Mouse (Mus musculus) midbrain, embryonic 14.5 days (tissue): Measurements from ENCODE around the gene Tle4. TPM values are rescaled to one million over a fixed set of nuclear protein-coding genes. Genes with fewer than 3 reads are reported as not detected.

Source experiments
- ATAC-seq: fragments of 200-750 bp; cut with Nextera tagmentation; 2 replicates; pipeline ENCODE4 v1.8.0; 2017; ENCODE audit warnings: moderate number of reproducible peaks, moderate library complexity; ENCODE audit not compliant: low FRiP score, low TSS enrichment
- DNase-seq: peaks from one replicate; pipeline ENCODE4 v3.0.0-alpha.2; 2015
- H3K27ac ChIP-seq: fragments of 300-500 bp; sonication (generic); replicated peaks from 2 replicates; pipeline ENCODE4 v1.5.1; 2014; ENCODE audit warnings: mild to moderate bottlenecking, low read depth, low read length, moderate library complexity
- H3K27me3 ChIP-seq: fragments of 300-500 bp; sonication (generic); 2 replicates; pipeline ENCODE4 v1.6.1; 2014; ENCODE audit warnings: low read length, control low read depth, mixed read lengths; ENCODE audit not compliant: control insufficient read depth, insufficient read depth
- H3K36me3 ChIP-seq: fragments of 300-500 bp; sonication (generic); 2 replicates; pipeline ENCODE4 v1.6.1; 2014; ENCODE audit warnings: low read length, control low read depth; ENCODE audit not compliant: control insufficient read depth, insufficient read depth
- H3K4me1 ChIP-seq: fragments of 300-500 bp; sonication (generic); 2 replicates; pipeline ENCODE4 v1.6.1; 2014; ENCODE audit warnings: mild to moderate bottlenecking, antibody characterized with exemption, low read length, control low read depth; ENCODE audit not compliant: control insufficient read depth, insufficient read depth
- H3K4me2 ChIP-seq: fragments of 300-500 bp; sonication (generic); 2 replicates; pipeline ENCODE4 v1.6.1; 2014; ENCODE audit warnings: mild to moderate bottlenecking, low read length, moderate library complexity
- H3K4me3 ChIP-seq: fragments of 300-500 bp; sonication (generic); replicated peaks from 2 replicates; pipeline ENCODE4 v1.5.1; 2014; ENCODE audit warnings: low read depth, low read length
- H3K9ac ChIP-seq: fragments of 300-500 bp; sonication (generic); replicated peaks from 2 replicates; pipeline ENCODE4 v1.6.1; 2014; ENCODE audit warnings: mild to moderate bottlenecking, low read length, moderate library complexity
- H3K9me3 ChIP-seq: fragments of 300-500 bp; sonication (generic); 2 replicates; pipeline ENCODE4 v1.6.1; 2016; ENCODE audit warnings: low read length, control low read depth, mixed read lengths; ENCODE audit not compliant: control insufficient read depth
- WGBS: fragments of 180-500 bp; shearing (Covaris S2); extraction: QIAGEN DNeasy Blood & Tissue Kit; methylation state at CpG from one replicate; pipeline ENCODE4 v1.1.7; 2014; 5-methylcytosine and 5-hydroxymethylcytosine counted together
- polyA plus RNA-seq: library from polyadenylated mRNA; unstranded; fragments of >200 nt; fragmentation: Nextera tagmentation; extraction: Ambion mirVana; gene quantifications from 2 replicates; pipeline ENCODE4 v1.2.1, GENCODE M21; 2014

The Tle4 gene
- polyA plus RNA-seq, 1 experiment from 2014 or later = 34.5 TPM

DNA sequence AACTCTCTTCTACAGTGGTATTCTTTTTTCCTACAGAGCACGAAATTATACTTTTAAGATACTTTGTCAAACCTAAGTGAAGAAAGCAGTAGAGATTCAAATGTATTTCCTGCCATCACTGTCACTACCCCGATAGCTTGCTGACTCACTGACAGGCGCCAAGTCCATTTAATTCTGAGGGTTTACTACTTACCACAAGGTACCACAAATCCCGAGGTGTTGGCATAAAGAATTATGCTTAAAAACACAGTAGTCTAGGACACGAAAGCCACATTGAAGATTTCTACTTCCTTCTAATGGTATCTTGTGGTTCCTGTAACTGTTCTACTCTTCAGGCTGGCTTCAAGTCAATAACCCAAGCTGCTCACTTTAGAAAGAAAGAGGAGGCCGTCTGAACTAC is 94.0 kb downstream of the Tle4 start:
- Histone ChIP-seq H3K4me1 (peaks cover 64% of the 10 kb centered on the region), H3K4me2 (no peak overlapping the region), H3K9me3 (no peaks in the 10 kb centered on the region), H3K9ac (no peak overlapping the region), H3K27me3 (peaks cover 3% of the 10 kb centered on the region; the same call in 1 of the 2 replicates), H3K4me3 (no peak overlapping the region), H3K27ac (no peak overlapping the region), H3K36me3 (no peaks in the 10 kb centered on the region)
- no peak for DNase-seq
- 80% methylated on average over 6 of the region's 6 CpGs for WGBS
- no peak for ATAC-seq

- peaks cover 49% of the 10 kb centered on the region for H3K4me1 ChIP-seq
- no peaks in the 10 kb centered on the region for H3K36me3 ChIP-seq
- H3K27ac ChIP-seq = no peak overlapping the region
- peaks cover 3% of the 10 kb centered on the region; the same call in 1 of the 2 replicates for H3K27me3 ChIP-seq
- 8% methylated on average over 7 of the region's 7 CpGs for WGBS
- H3K9me3 ChIP-seq = no peaks in the 10 kb centered on the region
- DNase-seq (peak; percentile 53), ATAC-seq (no peak)
- no peak overlapping the region for H3K9ac ChIP-seq
- no peak overlapping the region for H3K4me2 ChIP-seq
- no peak overlapping the region for H3K4me3 ChIP-seq
These were observed 95.6 kb downstream of the Tle4 start for GRCm38 (mm10) chr19:14502234-14502633.

DNA sequence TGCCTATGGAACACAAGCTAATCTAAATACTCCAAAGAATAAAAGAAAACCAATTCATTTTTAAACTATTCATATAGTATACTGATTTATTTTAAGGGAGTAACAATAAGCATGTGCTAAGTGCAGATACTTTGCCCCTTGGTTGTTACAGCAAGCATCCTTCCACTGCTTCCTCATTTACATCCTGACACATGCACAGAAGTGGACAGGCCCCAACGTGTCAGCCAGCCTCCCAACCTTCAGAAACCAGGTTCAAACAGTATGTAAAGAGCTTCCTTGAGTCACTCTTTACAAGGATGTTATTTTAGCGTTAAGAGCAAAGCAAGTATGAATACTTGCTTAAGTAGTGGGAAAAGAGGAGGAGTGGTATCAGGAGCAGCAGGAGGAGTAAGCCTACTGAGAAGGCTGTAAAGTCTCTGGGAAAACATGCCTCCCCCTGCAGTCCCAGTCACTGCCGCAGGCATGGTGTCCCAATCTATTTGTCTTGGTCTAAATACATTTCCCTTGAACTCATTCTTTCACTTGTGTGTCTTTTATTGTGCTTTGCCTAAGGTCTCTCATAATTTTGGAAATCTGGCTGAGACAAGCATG is 97.9 kb downstream of the Tle4 start:
- DNase-seq (no peak), ATAC-seq (no peak)
- 10% methylated on average over 3 of the region's 3 CpGs for WGBS
- H3K4me1 ChIP-seq = peaks cover 26% of the 10 kb centered on the region
- H3K27ac ChIP-seq = no peak overlapping the region
- no peaks in the 10 kb centered on the region for H3K36me3 ChIP-seq
- peaks cover 3% of the 10 kb centered on the region; the same call in 1 of the 2 replicates for H3K27me3 ChIP-seq
- H3K9ac ChIP-seq = no peak overlapping the region
- H3K4me3 ChIP-seq = no peak overlapping the region
- no peaks in the 10 kb centered on the region for H3K9me3 ChIP-seq
- H3K4me2 ChIP-seq = no peak overlapping the region

GRCm38 (mm10) chr19:14493047-14493446 is 104.8 kb downstream of the Tle4 start:
- Histone ChIP-seq H3K27me3 (no peaks in the 10 kb centered on the region), H3K9me3 (no peaks in the 10 kb centered on the region), H3K4me1 (no peaks in the 10 kb centered on the region), H3K36me3 (no peaks in the 10 kb centered on the region), H3K27ac (no peak overlapping the region), H3K4me2 (no peak overlapping the region), H3K4me3 (no peak overlapping the region), H3K9ac (no peak overlapping the region)
- no peak for DNase-seq
- ATAC-seq = no peak
- 98% methylated on average over 3 of the region's 3 CpGs for WGBS

- Histone ChIP-seq H3K27ac (no peak overlapping the region), H3K9me3 (no peaks in the 10 kb centered on the region), H3K4me2 (no peak overlapping the region), H3K4me3 (no peak overlapping the region), H3K27me3 (no peaks in the 10 kb centered on the region), H3K4me1 (peaks cover 12% of the 10 kb centered on the region), H3K9ac (no peak overlapping the region), H3K36me3 (no peaks in the 10 kb centered on the region)
- ATAC-seq = no peak
- 60% methylated on average over 9 of the region's 9 CpGs for WGBS
- no peak for DNase-seq
These were observed 110.7 kb downstream of the Tle4 start for GRCm38 (mm10) chr19:14487180-14487579.

DNA sequence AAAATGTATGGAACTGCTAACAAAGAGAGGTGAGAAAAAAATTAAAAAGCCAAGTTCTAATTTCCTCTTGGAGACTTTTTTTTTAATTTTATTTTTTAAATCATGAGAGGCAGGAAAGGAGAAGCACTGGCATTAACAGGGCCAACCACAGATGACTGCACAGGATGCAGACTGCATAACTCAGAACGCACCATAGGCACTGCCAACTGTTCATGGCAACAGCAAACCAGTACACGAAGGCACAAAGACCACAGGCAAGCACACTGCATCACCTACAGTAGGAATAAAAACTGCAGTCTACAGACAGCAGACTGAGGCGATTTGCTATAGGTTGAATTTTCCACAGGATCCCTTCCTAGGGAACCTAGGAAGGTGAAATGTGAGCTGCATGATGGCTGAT is 112.7 kb downstream of the Tle4 start:
- Histone ChIP-seq H3K4me2 (no peak overlapping the region), H3K9me3 (no peaks in the 10 kb centered on the region), H3K4me3 (no peak overlapping the region), H3K36me3 (no peaks in the 10 kb centered on the region), H3K4me1 (peaks cover 24% of the 10 kb centered on the region), H3K27ac (no peak overlapping the region), H3K27me3 (no peaks in the 10 kb centered on the region), H3K9ac (no peak overlapping the region)
- ATAC-seq (no peak), DNase-seq (no peak)
- 83% methylated on average over 3 of the region's 3 CpGs for WGBS

DNA sequence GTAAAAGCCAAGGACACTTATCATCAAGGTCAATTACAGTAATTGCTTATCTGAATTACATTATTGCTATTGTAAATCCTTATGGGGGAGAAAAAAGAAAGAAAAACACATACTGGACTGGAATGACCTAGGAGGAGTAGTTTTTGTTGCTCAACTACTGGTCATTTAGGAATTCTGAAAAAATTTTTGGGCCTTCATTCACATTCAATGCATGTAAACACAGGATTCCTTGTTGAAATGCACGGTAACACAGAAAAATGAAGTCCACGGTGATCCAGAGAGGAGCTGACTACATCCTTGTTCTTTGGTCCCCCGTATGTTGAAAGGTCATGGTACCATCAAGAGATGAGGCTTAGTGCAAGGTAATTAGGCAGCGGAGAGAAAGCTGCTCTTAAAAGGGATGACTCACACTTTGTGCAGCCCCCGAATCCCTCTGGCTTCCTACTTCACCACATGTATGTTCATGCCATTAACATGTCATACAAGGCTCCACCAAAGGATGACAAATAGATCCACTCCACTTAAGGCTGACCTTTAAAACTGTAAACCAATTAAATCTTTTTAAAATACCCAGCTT is 115.2 kb downstream of the Tle4 start:
- H3K9ac ChIP-seq = no peak overlapping the region
- no peak for DNase-seq
- H3K9me3 ChIP-seq = no peaks in the 10 kb centered on the region
- H3K27me3 ChIP-seq = no peaks in the 10 kb centered on the region
- H3K36me3 ChIP-seq = no peaks in the 10 kb centered on the region
- no peak overlapping the region for H3K27ac ChIP-seq
- no peak for ATAC-seq
- H3K4me1 ChIP-seq = peaks cover 33% of the 10 kb centered on the region
- H3K4me3 ChIP-seq = no peak overlapping the region
- WGBS = 62% methylated on average over 5 of the region's 5 CpGs
- H3K4me2 ChIP-seq = no peak overlapping the region

DNA sequence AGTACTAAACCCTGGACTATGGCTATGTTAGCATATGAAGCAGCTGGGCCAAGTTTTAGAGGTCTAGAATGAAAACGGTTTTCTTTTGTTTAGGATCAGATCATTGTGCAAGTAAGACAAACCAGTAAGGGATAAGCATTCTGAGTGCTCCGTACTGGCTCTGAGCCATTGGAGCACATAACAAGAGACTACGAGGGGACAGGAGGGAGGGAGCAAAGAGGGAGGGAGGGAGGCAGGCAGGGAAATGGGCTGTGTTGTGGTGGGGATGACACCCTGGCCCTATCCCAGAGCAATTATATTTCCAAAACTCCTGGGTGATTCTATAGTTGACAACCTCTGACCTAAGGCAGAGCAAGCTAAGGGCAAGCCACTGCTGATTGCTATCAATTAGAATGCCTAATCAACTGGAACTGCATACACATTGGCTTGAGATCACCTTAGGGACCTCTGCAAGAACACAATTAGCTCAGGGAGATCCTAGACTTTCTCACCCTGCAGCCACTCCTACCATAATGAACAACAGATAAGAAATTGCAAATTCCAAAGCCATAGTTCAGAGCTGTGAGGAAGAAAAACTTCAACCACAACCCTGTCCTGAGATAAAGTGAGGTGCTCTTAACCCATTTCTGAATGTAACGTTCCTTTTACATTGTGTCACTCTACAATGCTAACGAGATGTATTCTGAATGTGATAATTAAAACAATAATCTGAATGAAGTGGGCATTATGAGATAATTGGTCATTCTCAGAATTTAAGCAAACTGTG is 115.9 kb downstream of the Tle4 start:
- H3K4me1 ChIP-seq = peaks cover 29% of the 10 kb centered on the region
- H3K4me2 ChIP-seq = no peak overlapping the region
- H3K4me3 ChIP-seq = no peak overlapping the region
- no peaks in the 10 kb centered on the region for H3K36me3 ChIP-seq
- H3K27me3 ChIP-seq = no peaks in the 10 kb centered on the region
- H3K9me3 ChIP-seq = no peaks in the 10 kb centered on the region
- 26% methylated on average over 5 of the region's 5 CpGs for WGBS
- H3K9ac ChIP-seq = no peak overlapping the region
- ATAC-seq (peak; percentile 70; the same call in 1 of the 2 replicates), DNase-seq (peak; percentile 61)
- H3K27ac ChIP-seq = no peak overlapping the region

DNA sequence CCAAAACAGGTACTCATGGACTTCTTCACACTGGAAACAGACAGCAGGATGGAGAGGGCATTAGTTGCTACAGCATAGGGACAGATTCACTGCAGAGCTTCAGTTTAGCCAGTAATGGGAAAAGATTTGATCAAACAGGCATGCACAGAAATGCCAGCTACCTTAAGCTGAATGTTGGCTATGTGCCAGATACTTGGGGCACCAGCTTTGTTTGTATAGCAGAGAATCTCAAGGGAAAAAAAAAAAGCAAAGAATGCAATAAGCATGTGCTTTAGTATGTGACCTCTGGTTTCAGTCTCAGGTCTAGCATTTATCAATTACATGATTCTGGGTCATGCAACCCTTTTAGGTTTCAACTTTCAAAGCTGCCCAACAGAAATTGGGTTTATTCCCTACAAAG is 118.1 kb downstream of the Tle4 start:
- Histone ChIP-seq H3K4me3 (no peak overlapping the region), H3K9ac (no peak overlapping the region), H3K4me2 (no peak overlapping the region), H3K4me1 (peaks cover 26% of the 10 kb centered on the region), H3K27ac (no peak overlapping the region), H3K36me3 (no peaks in the 10 kb centered on the region), H3K27me3 (no peaks in the 10 kb centered on the region), H3K9me3 (no peaks in the 10 kb centered on the region)
- ATAC-seq = no peak
- DNase-seq = peak; percentile 62
